Mouse (Mus musculus) erythroblast, embryonic 14.5 days (primary cell): ENCODE data around the gene Olfr66.

ENCODE experiments used
- GATA1 ChIP-seq: IDR thresholded peaks from 2 replicates; pipeline ENCODE4 v1.6.1; 2012; ENCODE audit warnings: low read length, inconsistent platforms, mixed read lengths
- TAL1 ChIP-seq: IDR thresholded peaks from 3 replicates; pipeline ENCODE4 v1.6.1; 2012; ENCODE audit warnings: low read length, inconsistent platforms, mixed read lengths

DNA sequence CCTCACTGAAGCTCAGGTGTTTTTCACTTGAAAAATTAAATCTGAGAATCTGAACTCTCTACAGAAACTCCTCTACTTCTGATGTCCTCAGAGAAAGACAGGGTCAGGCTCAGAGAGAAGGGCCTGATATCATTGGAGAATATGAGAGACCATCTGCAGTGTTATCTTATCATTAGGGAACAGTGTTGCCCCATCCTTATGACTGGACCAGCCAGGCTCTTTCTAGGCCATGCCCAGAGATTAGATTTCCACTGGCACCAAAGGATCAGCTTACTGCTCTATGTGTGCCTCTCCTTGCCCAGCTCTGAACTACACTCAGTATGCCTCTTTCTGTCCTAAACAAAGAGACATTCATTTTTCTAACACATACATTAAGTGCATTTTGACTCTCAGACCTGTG lies 29.3 kb upstream of the Olfr66 start:
- TF ChIP-seq GATA1 (peak; percentile 73), TAL1 (peak; percentile 80)
